Mouse (Mus musculus) CH12.LX (cell line): ENCODE measurements around the gene Naa40. TPM values are rescaled to one million over a fixed set of nuclear protein-coding genes. Genes with fewer than 3 reads are reported as not detected.

ENCODE experiments used
- DNase-seq: peaks from one replicate; pipeline ENCODE4 v3.0.0-alpha.2; 2013; ENCODE audit errors: extremely low read depth
- H3K27ac ChIP-seq: 2 replicates; pipeline ENCODE4 v1.5.1; 2012; ENCODE audit warnings: low read depth, mild to moderate bottlenecking, control low read depth, moderate library complexity; ENCODE audit not compliant: insufficient read depth
- H3K27me3 ChIP-seq: replicated peaks from 2 replicates; pipeline ENCODE3; 2012; ENCODE audit warnings: inconsistent platforms
- H3K36me3 ChIP-seq, 2 experiments: replicated peaks in 1 of 2; 2 replicates each; pipeline versions ENCODE3 to v1.6.1; 2012; ENCODE audit warnings: inconsistent platforms in 1 of 2, low read length in 1 of 2, mild to moderate bottlenecking in 1 of 2, mixed read lengths in 1 of 2, moderate library complexity in 1 of 2; ENCODE audit not compliant: control insufficient read depth in 1 of 2, insufficient read depth in 1 of 2
- H3K4me1 ChIP-seq, 2 experiments: 2 replicates each; pipeline ENCODE4 v1.6.1; 2012; ENCODE audit warnings: inconsistent platforms in 1 of 2, moderate library complexity in 1 of 2; ENCODE audit not compliant: insufficient read depth in 2 of 2, control insufficient read depth in 1 of 2
- H3K4me2 ChIP-seq: 2 replicates; pipeline ENCODE4 v1.6.1; 2012; ENCODE audit warnings: low read depth, mild to moderate bottlenecking, control low read depth; ENCODE audit not compliant: poor library complexity, insufficient read depth, severe bottlenecking
- H3K4me3 ChIP-seq, 3 experiments: fragments of 150-350 bp in 1 of 3; sonication (generic) in 1 of 3; replicated peaks in 1 of 3; 2 replicates each; pipeline versions ENCODE3 to v1.5.1; 2011 to 2012; ENCODE audit warnings: low read depth in 2 of 3, low read length in 2 of 3, mild to moderate bottlenecking in 2 of 3, moderate library complexity in 2 of 3, control low read depth in 1 of 3, improper control_type of control experiment in 1 of 3, inconsistent platforms in 1 of 3, mixed read lengths in 1 of 3; ENCODE audit not compliant: poor library complexity in 1 of 3
- H3K79me2 ChIP-seq: replicated peaks from 2 replicates; pipeline ENCODE4 v1.6.1; 2012; ENCODE audit warnings: mild to moderate bottlenecking, moderate library complexity; ENCODE audit not compliant: control insufficient read depth, poor library complexity, insufficient read depth, severe bottlenecking; ENCODE audit errors: extremely low read depth
- H3K9ac ChIP-seq: 2 replicates; pipeline ENCODE4 v1.6.1; 2012; ENCODE audit warnings: low read depth, mild to moderate bottlenecking, control low read depth, moderate library complexity; ENCODE audit not compliant: insufficient read depth
- H3K9me3 ChIP-seq: replicated peaks from 2 replicates; pipeline ENCODE3; 2012; ENCODE audit warnings: low read length, inconsistent platforms, mixed read lengths
- CHD1 ChIP-seq: IDR thresholded peaks from 2 replicates; pipeline ENCODE4 v1.6.1; 2012; ENCODE audit warnings: low read depth, low read length, improper control_type of control experiment, inconsistent platforms
- CHD2 ChIP-seq: IDR thresholded peaks from 2 replicates; pipeline ENCODE4 v1.6.1; 2011; ENCODE audit warnings: low read length, improper control_type of control experiment
- CTCF ChIP-seq, 2 experiments: IDR thresholded peaks in 1 of 2; conservative IDR thresholded peaks in 1 of 2; 2 replicates each; pipeline ENCODE4 v1.5.1; 2011 to 2012; ENCODE audit warnings: low read depth in 2 of 2, low read length in 2 of 2, improper control_type of control experiment in 1 of 2, inconsistent platforms in 1 of 2, mild to moderate bottlenecking in 1 of 2, moderate library complexity in 1 of 2
- EP300 ChIP-seq: IDR thresholded peaks from 2 replicates; pipeline ENCODE4 v1.6.1; 2011; ENCODE audit warnings: low read length, improper control_type of control experiment
- HCFC1 ChIP-seq: IDR thresholded peaks from 2 replicates; pipeline ENCODE4 v1.6.1; 2012; ENCODE audit warnings: low read depth, mild to moderate bottlenecking, inconsistent platforms, low read length, improper control_type of control experiment
- JUN ChIP-seq: IDR thresholded peaks from 2 replicates; pipeline ENCODE4 v1.6.1; 2011; ENCODE audit warnings: low read depth, mild to moderate bottlenecking, low read length, improper control_type of control experiment, moderate library complexity; ENCODE audit not compliant: insufficient read depth
- KAT2A ChIP-seq: IDR thresholded peaks from 2 replicates; pipeline ENCODE4 v1.6.1; 2012; ENCODE audit warnings: low read length, improper control_type of control experiment, inconsistent platforms; ENCODE audit not compliant: insufficient replicate concordance
- MAZ ChIP-seq: IDR thresholded peaks from 2 replicates; pipeline ENCODE4 v1.6.1; 2012; ENCODE audit warnings: low read depth, mild to moderate bottlenecking, inconsistent platforms, low read length, improper control_type of control experiment, moderate library complexity
- MEF2A ChIP-seq: IDR thresholded peaks from 2 replicates; pipeline ENCODE4 v1.6.1; 2014; ENCODE audit warnings: low read depth, mild to moderate bottlenecking, inconsistent platforms, low read length, improper control_type of control experiment, borderline replicate concordance
- MXI1 ChIP-seq: IDR thresholded peaks from 2 replicates; pipeline ENCODE4 v1.6.1; 2011; ENCODE audit warnings: mild to moderate bottlenecking, low read depth, low read length, improper control_type of control experiment
- MYC ChIP-seq: IDR thresholded peaks from 2 replicates; pipeline ENCODE4 v1.6.1; 2011; ENCODE audit warnings: low read depth, mild to moderate bottlenecking, improper control_type of control experiment, low read length
- POLR2A ChIP-seq: IDR thresholded peaks from 2 replicates; pipeline ENCODE4 v1.6.1; 2011; ENCODE audit warnings: low read depth, mild to moderate bottlenecking, improper control_type of control experiment, low read length
- RAD21 ChIP-seq: IDR thresholded peaks from 2 replicates; pipeline ENCODE4 v1.6.1; 2011; ENCODE audit warnings: low read depth, mild to moderate bottlenecking, low read length, improper control_type of control experiment, moderate library complexity
- TBP ChIP-seq: conservative IDR thresholded peaks from 2 replicates; pipeline ENCODE4 v1.6.1; 2011; ENCODE audit warnings: low read depth, low read length, improper control_type of control experiment
- TCF12 ChIP-seq: IDR thresholded peaks from 2 replicates; pipeline ENCODE4 v1.6.1; 2014; ENCODE audit warnings: low read depth, mild to moderate bottlenecking, inconsistent platforms, low read length, improper control_type of control experiment
- UBTF ChIP-seq: IDR thresholded peaks from 2 replicates; pipeline ENCODE4 v1.6.1; 2012; ENCODE audit warnings: low read depth, mild to moderate bottlenecking, inconsistent platforms, low read length, improper control_type of control experiment, moderate library complexity
- USF2 ChIP-seq: conservative IDR thresholded peaks from 2 replicates; pipeline ENCODE4 v1.6.1; 2011; ENCODE audit warnings: low read depth, low read length, improper control_type of control experiment
- ZC3H11A ChIP-seq: IDR thresholded peaks from 2 replicates; pipeline ENCODE4 v1.6.1; 2012; ENCODE audit warnings: low read depth, mild to moderate bottlenecking, inconsistent platforms, low read length, improper control_type of control experiment
- ZKSCAN1 ChIP-seq: IDR thresholded peaks from 2 replicates; pipeline ENCODE4 v1.6.1; 2012; ENCODE audit warnings: low read depth, inconsistent platforms, low read length, improper control_type of control experiment, borderline replicate concordance
- ZNF384 ChIP-seq: IDR thresholded peaks from 2 replicates; pipeline ENCODE4 v1.6.1; 2012; ENCODE audit warnings: low read depth, low read length, improper control_type of control experiment, inconsistent platforms
- dilution Hi-C: fragments of 300-500 bp; cut with MboI; formaldehyde crosslinking; loops from 2 replicates; pipeline ENCODE4 v1.14.3; 2020; ENCODE audit warnings: low sequenced_read_pairs; ENCODE audit not compliant: extremely low pct_unique_long_range_greater_than_20kb, extremely low pct_ligation_motif_present
- in situ Hi-C: fragments of 300-500 bp; cut with MboI; formaldehyde crosslinking; loops from 3 replicates; pipeline ENCODE4 v1.14.3; 2019; ENCODE audit warnings: low sequenced_read_pairs, low pct_ligation_motif_present, low pct_unique_long_range_greater_than_20kb, mixed read lengths
- polyA plus RNA-seq: library from polyadenylated mRNA; unstranded; fragments of >175 nt; gene quantifications from 2 replicates; pipeline ENCODE4 v1.2.1, GENCODE M21; 2012; ENCODE audit warnings: low read depth; ENCODE audit not compliant: insufficient read length
- total RNA-seq, 2 experiments: library from RNA; depleted of rRNA; stranded (reverse); fragments of 300-350 nt in 1 of 2; fragments of >200 nt in 1 of 2; gene quantifications; 2 replicates each; pipeline ENCODE4 v1.2.3; 2012 to 2014

Gene Naa40
- total and polyA plus RNA-seq, 3 experiments: 40.6 to 69.3 (median 65.7) TPM

DNA sequence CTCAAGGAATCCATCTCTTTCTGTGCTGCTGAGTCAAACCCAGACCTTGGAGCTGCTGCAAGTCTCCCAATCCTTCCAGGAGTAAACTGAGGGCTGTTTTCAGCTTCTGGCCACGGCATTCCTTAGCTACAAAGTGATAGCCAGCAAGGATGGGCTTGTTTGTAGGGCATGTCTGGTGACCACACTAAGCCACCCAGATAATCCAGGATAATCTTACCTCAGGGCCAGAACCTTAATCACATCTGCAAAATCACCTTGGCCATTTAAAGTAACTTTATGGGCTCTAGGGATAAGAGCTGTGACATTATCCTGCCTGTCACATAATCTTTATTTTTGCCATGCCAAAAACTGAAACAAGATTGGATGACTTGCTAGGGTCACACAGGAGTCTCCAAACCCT lies 28.8 kb downstream of the Naa40 start:
- Histone ChIP-seq H3K4me3 (no peak overlapping the region), H3K9me3 (no peaks in the 10 kb centered on the region), H3K9ac (no peak overlapping the region), H3K79me2 (peaks cover 43% of the 10 kb centered on the region), H3K4me1 (peaks cover 8 to 31% of the 10 kb centered on the region in 2 experiments; a peak in 3 of 4 replicates), H3K27me3 (no peaks in the 10 kb centered on the region), H3K36me3 (peaks cover 29 to 56% of the 10 kb centered on the region in 2 experiments)
- DNase-seq: no peak
- in situ Hi-C loops: no loop called here
- dilution Hi-C loops: no loop called here
- TF ChIP-seq MXI1 (no peak), POLR2A (peak; percentile 11; the same call in 1 of the 2 replicates)
- TF ChIP-seq, all 38 proteins: peak for 1
- Histone ChIP-seq H3K4me2 (no peak overlapping the region), H3K27ac (no peak overlapping the region)

DNA sequence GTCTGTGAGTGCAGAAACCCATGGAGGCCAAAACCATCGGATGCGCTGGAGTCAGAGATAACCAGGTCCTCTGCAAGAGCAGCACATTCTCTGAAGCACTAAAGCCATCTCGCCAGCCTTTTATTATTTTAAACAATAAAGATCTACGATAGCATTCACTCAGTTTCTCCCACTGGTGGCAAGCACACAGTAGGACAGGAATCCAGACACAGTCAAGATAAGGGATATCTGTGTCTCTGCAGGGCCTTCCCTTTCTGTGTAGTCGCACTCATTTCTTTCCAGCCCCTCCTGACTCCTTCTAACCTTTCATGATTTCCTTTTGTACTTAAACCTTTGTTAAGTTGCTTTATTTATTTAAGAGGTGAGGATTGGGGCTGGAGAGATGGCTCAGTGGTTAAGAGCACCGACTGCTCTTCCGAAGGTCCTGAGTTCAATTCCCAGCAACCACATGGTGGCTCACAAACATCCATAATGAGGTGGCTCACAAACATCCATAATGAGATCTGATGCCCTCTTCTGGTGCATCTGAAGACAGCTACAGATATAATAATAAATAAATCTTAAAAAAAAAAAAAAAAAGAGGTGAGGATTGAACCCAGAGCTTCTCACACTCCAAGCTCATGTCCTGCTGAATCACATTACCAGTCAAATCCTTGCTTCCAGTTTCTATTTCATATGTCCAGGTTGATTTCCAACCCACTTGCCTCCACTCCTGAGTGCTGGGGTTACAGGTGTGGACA lies 30.9 kb downstream of the Naa40 start:
- H3K4me1 ChIP-seq: peaks cover 4 to 18% of the 10 kb centered on the region in 2 experiments; a peak in 3 of 4 replicates
- DNase-seq: no peak
- H3K36me3 ChIP-seq: peaks cover 23 to 41% of the 10 kb centered on the region in 2 experiments
- H3K4me3 ChIP-seq: no peak overlapping the region
- no peak overlapping the region for H3K9ac ChIP-seq
- TF ChIP-seq ZNF384 (peak; percentile 77), TBP (no peak), JUN (no peak), MXI1 (no peak), CTCF (conservative IDR thresholded peaks at IDR 0.05 in 1 of 2, IDR thresholded peaks at IDR 0.05 in 1 of 2; ENCODE audit: low read depth in 2 of 2, low read length in 2 of 2) (peak in 1 of 2 experiments; percentile 22; a peak in 1 of 4 replicates)
- H3K9me3 ChIP-seq: no peaks in the 10 kb centered on the region
- in situ Hi-C loops (loop anchor here (5.0 kb wide), 1 partner anchor 153 kb away; the partner anchor contains the start of gene Macrod1), dilution Hi-C loops (no loop called here)
- H3K4me2 ChIP-seq: no peak overlapping the region
- no peak overlapping the region for H3K27ac ChIP-seq
- H3K27me3 ChIP-seq: no peaks in the 10 kb centered on the region
- peaks cover 29% of the 10 kb centered on the region for H3K79me2 ChIP-seq

DNA sequence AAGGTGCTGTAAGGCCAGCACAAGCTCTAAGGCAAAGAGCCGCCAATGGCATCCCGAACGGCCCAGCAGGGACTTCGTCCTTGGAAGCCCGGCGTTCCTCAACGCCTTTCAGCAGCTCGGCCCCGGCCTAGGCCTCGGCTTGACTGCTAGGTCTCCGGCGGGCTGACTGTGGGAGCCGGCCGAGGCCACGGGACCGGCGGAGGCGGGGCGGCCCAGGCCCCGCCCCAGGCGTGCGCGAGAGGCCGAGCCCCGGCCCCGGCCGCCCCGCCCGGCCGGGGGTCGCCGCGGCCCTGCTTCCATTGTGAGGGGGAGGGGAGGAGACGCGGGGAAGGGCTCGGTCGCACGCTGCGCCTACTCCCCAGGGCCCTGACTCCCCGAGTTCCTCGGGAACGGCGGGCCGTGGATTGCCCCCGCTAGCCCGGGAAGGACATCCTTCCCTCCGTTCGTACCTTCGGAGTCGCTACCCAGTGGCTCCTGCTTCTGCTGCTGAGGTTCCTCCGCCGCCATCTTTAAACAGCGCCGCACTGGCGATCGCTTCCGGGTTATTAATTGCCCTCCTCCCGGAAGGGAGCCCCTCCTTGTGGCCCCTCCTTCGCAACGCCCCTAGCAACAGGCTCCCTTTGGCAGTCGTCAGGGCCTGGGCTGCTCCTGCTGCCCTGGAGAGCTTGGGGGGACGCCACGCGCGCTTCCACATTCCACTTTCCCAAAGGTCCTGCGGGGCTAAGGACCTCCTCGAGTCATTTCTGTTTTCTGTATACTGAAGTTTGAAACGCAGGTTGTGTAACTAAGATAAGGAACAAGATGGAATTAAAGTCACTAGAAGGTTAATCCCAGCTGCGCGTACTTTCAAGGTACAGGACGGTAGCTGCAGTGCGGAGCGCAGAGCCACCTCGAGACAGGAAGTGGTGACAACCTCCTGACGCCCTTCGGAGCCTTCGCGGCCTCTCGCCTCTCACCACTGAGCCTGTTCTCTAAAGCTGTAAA lies 34.9 kb downstream of the Naa40 start, which contains the start of gene Otub1:
TSS of gene Otub1 (minus strand) at position 564 of the 984 bp plus-strand sequence.
- H3K9me3 ChIP-seq: no peaks in the 10 kb centered on the region
- H3K36me3 ChIP-seq: peaks cover 29 to 42% of the 10 kb centered on the region in 2 experiments
- peak within 1 kb of the TSS; percentile 92 for H3K4me2 ChIP-seq
- dilution Hi-C loops: no loop called here
- H3K27ac ChIP-seq: peak within 1 kb of the TSS; percentile 91
- no peaks in the 10 kb centered on the region for H3K27me3 ChIP-seq
- H3K79me2 ChIP-seq: peaks cover 23% of the 10 kb centered on the region
- in situ Hi-C loops: loop anchor here (5.0 kb wide), 1 partner anchor 149 kb away; the partner anchor contains the start of gene Macrod1
- H3K4me1 ChIP-seq: peaks cover 8 to 42% of the 10 kb centered on the region in 2 experiments; a peak in 3 of 4 replicates
- peak within 1 kb of the TSS; percentile 91 for H3K9ac ChIP-seq
- H3K4me3 ChIP-seq: peak within 1 kb of the TSS; percentile 76 to 91 (median 90)
- peak; percentile 97 for DNase-seq
- peak; percentile 33 for TF ChIP-seq CHD2
- TF ChIP-seq ZKSCAN1: no peak
- peak; percentile 86 for TF ChIP-seq HCFC1
- peak in 1 of 2 experiments; percentile 19; a peak in 2 of 4 replicates for TF ChIP-seq CTCF (conservative IDR thresholded peaks at IDR 0.05 in 1 of 2, IDR thresholded peaks at IDR 0.05 in 1 of 2; ENCODE audit: low read depth in 2 of 2, low read length in 2 of 2)
- TF ChIP-seq KAT2A: peak; percentile 71; the same call in 1 of the 2 replicates
- TF ChIP-seq CHD1: peak; percentile 5; the same call in 1 of the 2 replicates
- peak; percentile 34; the same call in 1 of the 2 replicates for TF ChIP-seq EP300
- no peak; the same call in 1 of the 2 replicates for TF ChIP-seq RAD21
- TF ChIP-seq USF2: no peak
- TF ChIP-seq TCF12: peak; percentile 91
- peak; percentile 92 for TF ChIP-seq MXI1
- peak; percentile 99 for TF ChIP-seq MAZ
- TF ChIP-seq ZC3H11A: no peak
- peak; percentile 73; the same call in 1 of the 2 replicates for TF ChIP-seq UBTF
- TF ChIP-seq MEF2A: peak; percentile 51
- TF ChIP-seq MYC: peak; percentile 93
